Mouse (Mus musculus) liver, postnatal 0 days (tissue): ENCODE data around the gene Nanog. TPM values are rescaled to one million over a fixed set of nuclear protein-coding genes. Genes with fewer than 3 reads are reported as not detected.

Source experiments
- ATAC-seq: fragments of 200-750 bp; cut with Nextera tagmentation; 2 replicates; pipeline ENCODE4 v1.8.0; 2017; ENCODE audit warnings: mild to moderate bottlenecking, moderate library complexity
- DNase-seq: peaks from one replicate; pipeline ENCODE4 v3.0.0-alpha.2; 2016
- H3K27ac ChIP-seq: fragments of 300-500 bp; sonication (generic); 2 replicates; pipeline ENCODE4 v1.5.1; 2014; ENCODE audit warnings: antibody characterized with exemption, moderate library complexity, mild to moderate bottlenecking, low read depth
- H3K27me3 ChIP-seq: fragments of 300-500 bp; sonication (generic); 2 replicates; pipeline ENCODE4 v1.6.1; 2014; ENCODE audit warnings: low read length, control low read depth, mixed read lengths; ENCODE audit not compliant: insufficient read depth
- H3K36me3 ChIP-seq: fragments of 300-500 bp; sonication (generic); replicated peaks from 2 replicates; pipeline ENCODE4 v1.6.1; 2014; ENCODE audit warnings: mild to moderate bottlenecking, control low read depth, low read length, moderate library complexity, mixed read lengths; ENCODE audit not compliant: insufficient read depth
- H3K4me1 ChIP-seq: fragments of 300-500 bp; sonication (generic); 2 replicates; pipeline ENCODE4 v1.6.1; 2014; ENCODE audit warnings: antibody characterized with exemption, mild to moderate bottlenecking, control low read depth; ENCODE audit not compliant: insufficient read depth
- H3K4me2 ChIP-seq: fragments of 300-500 bp; sonication (generic); 2 replicates; pipeline ENCODE4 v1.6.1; 2014; ENCODE audit warnings: low read depth, mild to moderate bottlenecking, low read length, moderate library complexity, mixed read lengths
- H3K4me3 ChIP-seq: fragments of 300-500 bp; sonication (generic); 2 replicates; pipeline ENCODE4 v1.5.1; 2014; ENCODE audit warnings: low read depth, low read length
- H3K9ac ChIP-seq: fragments of 300-500 bp; sonication (generic); replicated peaks from 2 replicates; pipeline ENCODE4 v1.6.1; 2014; ENCODE audit warnings: mild to moderate bottlenecking, moderate library complexity
- H3K9me3 ChIP-seq: fragments of 300-500 bp; sonication (generic); 2 replicates; pipeline ENCODE4 v1.6.1; 2016; ENCODE audit warnings: mild to moderate bottlenecking, control low read depth, low read length, mixed read lengths
- CTCF ChIP-seq: sonication (generic); IDR thresholded peaks from 2 replicates; pipeline ENCODE4 v1.5.1; 2016; ENCODE audit warnings: antibody characterized with exemption, low read depth
- EP300 ChIP-seq: IDR thresholded peaks from 2 replicates; pipeline ENCODE4 v1.6.1; 2016; ENCODE audit warnings: antibody characterized with exemption, low read depth, mild to moderate bottlenecking
- WGBS: fragments of 180-500 bp; shearing (Covaris S2); extraction: QIAGEN DNeasy Blood & Tissue Kit; methylation state at CpG from one replicate; pipeline ENCODE4 v1.1.7; 2014; ENCODE audit not compliant: insufficient replicate concordance; 5-methylcytosine and 5-hydroxymethylcytosine counted together
- polyA plus RNA-seq: library from polyadenylated mRNA; unstranded; fragments of >200 nt; fragmentation: Nextera tagmentation; extraction: Ambion mirVana; gene quantifications from 2 replicates; pipeline ENCODE4 v1.2.1, GENCODE M21; 2015

Gene Nanog
- polyA plus RNA-seq, 1 experiment from 2014 or later, result not detected

GRCm38 (mm10) chr6:122663596-122664206 lies 43.6 kb upstream of the Nanog start:
- no peaks in the 10 kb centered on the region for H3K9me3 ChIP-seq
- 42% methylated on average over 14 of the region's 14 CpGs for WGBS

GRCm38 (mm10) chr6:122665866-122666265 lies 41.4 kb upstream of the Nanog start:
- H3K27me3 ChIP-seq, result 0 out of 2 replicates have a peak, but pooled peaks cover 3% of the 10 kb centered on the region
- no peaks in the 10 kb centered on the region for H3K36me3 ChIP-seq
- ATAC-seq, result no peak
- no peak overlapping the region for H3K4me3 ChIP-seq
- H3K27ac ChIP-seq, result no peak overlapping the region
- H3K4me2 ChIP-seq, result no peak overlapping the region
- no peaks in the 10 kb centered on the region for H3K9me3 ChIP-seq
- DNase-seq, result no peak
- TF ChIP-seq EP300, result no peak
- no peak for TF ChIP-seq CTCF
- H3K9ac ChIP-seq, result no peak overlapping the region
- 44% methylated on average over 7 of the region's 7 CpGs for WGBS
- peaks cover 5% of the 10 kb centered on the region for H3K4me1 ChIP-seq

More at GRCm38 (mm10) chr6:122663596-122664206, 43.6 kb upstream of the Nanog start:
- 0 out of 2 replicates have a peak, but pooled peaks cover 3% of the 10 kb centered on the region for H3K27me3 ChIP-seq
- ATAC-seq (no peak), DNase-seq (no peak)
- no peaks in the 10 kb centered on the region for H3K36me3 ChIP-seq
- no peak overlapping the region for H3K4me2 ChIP-seq
- no peak overlapping the region for H3K27ac ChIP-seq
- no peak overlapping the region for H3K9ac ChIP-seq
- peaks cover 5% of the 10 kb centered on the region for H3K4me1 ChIP-seq
- no peak for TF ChIP-seq CTCF
- TF ChIP-seq EP300, result no peak
- H3K4me3 ChIP-seq, result no peak overlapping the region

GRCm38 (mm10) chr6:122667715-122668114 lies 39.6 kb upstream of the Nanog start:
- no peak for DNase-seq
- H3K27ac ChIP-seq, result no peak overlapping the region
- ATAC-seq, result no peak
- H3K9ac ChIP-seq, result no peak overlapping the region
- peaks cover 5% of the 10 kb centered on the region for H3K4me1 ChIP-seq
- H3K27me3 ChIP-seq, result no peaks in the 10 kb centered on the region
- no peak overlapping the region for H3K4me3 ChIP-seq
- WGBS, result 84% methylated on average over 5 of the region's 5 CpGs
- H3K9me3 ChIP-seq, result no peaks in the 10 kb centered on the region
- H3K36me3 ChIP-seq, result no peaks in the 10 kb centered on the region
- no peak overlapping the region for H3K4me2 ChIP-seq
- TF ChIP-seq CTCF (no peak), EP300 (no peak)

GRCm38 (mm10) chr6:122668823-122669222 lies 38.5 kb upstream of the Nanog start:
- no peak for TF ChIP-seq CTCF
- no peak for TF ChIP-seq EP300
- Histone ChIP-seq H3K4me3 (no peak overlapping the region), H3K4me1 (no peaks in the 10 kb centered on the region), H3K27me3 (no peaks in the 10 kb centered on the region), H3K36me3 (no peaks in the 10 kb centered on the region), H3K9me3 (no peaks in the 10 kb centered on the region), H3K27ac (no peak overlapping the region), H3K4me2 (no peak overlapping the region), H3K9ac (no peak overlapping the region)
- DNase-seq, result no peak
- WGBS, result 80% methylated on average over 5 of the region's 5 CpGs
- ATAC-seq, result no peak

DNA sequence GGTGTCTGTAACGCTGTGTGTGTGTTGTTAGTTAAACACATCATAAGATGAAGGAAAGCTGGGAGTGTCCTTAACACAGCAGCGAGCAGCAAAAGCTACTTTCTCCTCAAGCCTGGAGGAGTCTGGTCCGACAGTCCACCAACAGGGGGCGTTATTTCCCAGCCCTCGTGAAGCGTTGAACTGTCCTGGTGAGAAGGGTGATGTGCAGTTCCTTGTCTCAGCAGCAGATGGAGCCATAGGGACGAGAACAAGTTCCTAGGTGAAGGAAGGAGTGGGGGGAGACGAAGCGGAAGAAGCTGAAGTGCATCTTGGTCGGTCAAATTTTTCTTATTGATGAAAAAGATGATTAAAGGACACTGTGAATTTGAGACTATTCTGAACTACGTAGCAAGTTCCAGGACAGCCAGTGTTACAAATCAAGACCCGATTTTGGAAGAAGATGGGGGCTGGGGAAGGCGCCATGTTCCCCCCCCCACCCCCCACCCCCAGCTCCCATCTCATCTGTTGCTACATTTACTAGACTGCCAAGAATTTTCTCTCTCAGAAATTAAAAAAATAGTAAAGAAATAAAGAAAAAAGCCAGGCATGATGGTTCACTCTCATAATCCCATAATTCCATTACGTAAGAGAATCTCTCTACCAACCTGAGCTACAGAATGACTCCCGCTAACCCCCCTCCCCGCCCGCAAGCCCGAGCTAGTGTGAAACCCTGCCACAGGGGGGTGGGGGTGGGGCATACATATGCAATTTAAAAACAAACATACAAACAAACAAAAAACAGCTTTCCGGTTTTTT lies 37.7 kb upstream of the Nanog start:
- Histone ChIP-seq H3K36me3 (no peaks in the 10 kb centered on the region), H3K4me3 (no peak overlapping the region; the same call in 1 of the 2 replicates)

GRCm38 (mm10) chr6:122670201-122670551 lies 37.1 kb upstream of the Nanog start:
- DNase-seq (no peak), ATAC-seq (no peak)
- H3K4me2 ChIP-seq, result peak overlapping the region; percentile 57; the same call in 1 of the 2 replicates
- H3K27ac ChIP-seq, result no peak overlapping the region
- no peak overlapping the region for H3K4me3 ChIP-seq
- no peaks in the 10 kb centered on the region for H3K36me3 ChIP-seq
- H3K9me3 ChIP-seq, result no peaks in the 10 kb centered on the region
- no peaks in the 10 kb centered on the region for H3K4me1 ChIP-seq
- H3K27me3 ChIP-seq, result no peaks in the 10 kb centered on the region
- H3K9ac ChIP-seq, result no peak overlapping the region
- TF ChIP-seq EP300 (no peak), CTCF (no peak)
- WGBS, result 49% methylated on average over 10 of the region's 10 CpGs

More for the DNA sequence above, 37.7 kb upstream of the Nanog start:
- Histone ChIP-seq H3K4me1 (no peaks in the 10 kb centered on the region), H3K27ac (no peak overlapping the region), H3K4me2 (peak overlapping the region; percentile 57), H3K9ac (no peak overlapping the region), H3K9me3 (no peaks in the 10 kb centered on the region), H3K27me3 (no peaks in the 10 kb centered on the region)
- TF ChIP-seq EP300 (no peak), CTCF (peak; percentile 96)
- ATAC-seq, result peak; percentile 71
- DNase-seq, result peak; percentile 89
- 9% methylated on average over 19 of the region's 19 CpGs for WGBS
